Mouse (Mus musculus): ENCODE measurements around the gene Clca4a. TPM values are rescaled to one million over a fixed set of nuclear protein-coding genes. Genes with fewer than 3 reads are reported as not detected.

The Clca4a gene
- polyA plus RNA-seq, 1 experiment = 0.01 TPM

DNA sequence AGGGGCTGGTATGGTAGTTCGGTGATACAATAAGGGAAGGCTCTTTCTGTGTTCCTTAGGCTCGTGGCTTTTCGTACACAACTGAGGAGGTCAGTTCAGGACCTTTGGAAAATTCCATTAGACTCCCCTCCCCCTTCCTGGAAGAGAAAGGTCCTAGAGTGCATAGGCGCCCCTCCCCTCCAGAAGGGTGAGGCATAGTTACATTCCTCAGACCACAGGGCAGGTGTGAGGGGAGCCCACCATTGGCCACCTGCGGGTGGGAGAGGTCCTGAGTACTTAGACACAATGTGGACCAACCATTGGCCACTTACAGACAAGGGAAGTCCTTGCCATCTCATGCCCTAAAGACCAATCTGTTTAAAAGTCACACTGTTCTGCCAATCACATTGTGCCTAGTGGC lies 11.0 kb upstream of the Clca4a start:
- H3K27me3 ChIP-seq (ENCODE audit: control insufficient read depth, insufficient read depth, insufficient read length) = no peaks in the 10 kb centered on the region
- H3K79me3 ChIP-seq (ENCODE audit: low read depth) = no peaks in the 10 kb centered on the region
- H3ac ChIP-seq (ENCODE audit: control insufficient read depth, insufficient read length, low read depth) = no peak overlapping the region
- no peak for TF ChIP-seq USF1 (IDR thresholded peaks at IDR 0.05; ENCODE audit: low read depth)
- no peaks in the 10 kb centered on the region for H3K79me2 ChIP-seq (ENCODE audit: control insufficient read depth, insufficient read depth)
- no peaks in the 10 kb centered on the region for H3K36me3 ChIP-seq (ENCODE audit: control insufficient read depth, insufficient read depth)
- H3K4me3 ChIP-seq (ENCODE audit: insufficient read depth, poor library complexity, severe bottlenecking) = no peak overlapping the region

DNA sequence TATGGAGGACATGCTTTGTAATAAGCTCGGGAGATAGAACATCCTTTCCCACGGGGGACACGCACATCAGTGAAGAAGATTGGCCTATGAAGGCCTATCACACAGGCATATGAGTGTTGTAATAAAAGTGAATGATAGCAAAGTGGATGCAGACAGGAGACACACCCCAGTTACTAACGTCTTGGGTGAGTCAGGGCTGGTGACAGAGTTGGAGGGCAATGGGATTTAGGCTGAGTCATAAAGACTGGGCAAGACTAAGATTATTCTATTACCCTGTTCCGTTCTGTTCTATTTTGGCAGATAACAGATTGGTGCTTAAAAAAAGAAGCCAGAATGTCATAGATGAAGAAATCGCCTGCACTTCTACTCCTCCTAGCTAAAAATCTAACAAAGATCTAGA lies 5.7 kb upstream of the Clca4a start:
- no peak overlapping the region for H3ac ChIP-seq (ENCODE audit: control insufficient read depth, insufficient read length, low read depth)
- no peaks in the 10 kb centered on the region for H3K79me3 ChIP-seq (ENCODE audit: low read depth)
- no peaks in the 10 kb centered on the region for H3K79me2 ChIP-seq (ENCODE audit: control insufficient read depth, insufficient read depth)
- H3K27me3 ChIP-seq (ENCODE audit: control insufficient read depth, insufficient read depth, insufficient read length) = no peaks in the 10 kb centered on the region
- no peaks in the 10 kb centered on the region for H3K36me3 ChIP-seq (ENCODE audit: control insufficient read depth, insufficient read depth)
- TF ChIP-seq USF1 (IDR thresholded peaks at IDR 0.05; ENCODE audit: low read depth) (no peak), MYOD1 (IDR thresholded peaks at IDR 0.05; ENCODE audit: control insufficient read depth, insufficient read length, low read depth) (peak; percentile 33), CTCF (IDR thresholded peaks at IDR 0.05; ENCODE audit: control insufficient read depth, insufficient read depth, insufficient read length) (no peak), MAX (IDR thresholded peaks at IDR 0.05) (peak; percentile 24), MYOG (IDR thresholded peaks at IDR 0.05; ENCODE audit: control insufficient read depth, extremely low read depth, insufficient read length) (no peak), FOSL1 (IDR thresholded peaks at IDR 0.05; ENCODE audit: insufficient read depth, low read length, poor library complexity, severe bottlenecking) (peak; percentile 88), CEBPB (IDR thresholded peaks at IDR 0.05; ENCODE audit: low read depth) (no peak)
- H3K4me3 ChIP-seq (ENCODE audit: insufficient read depth, poor library complexity, severe bottlenecking) = no peak overlapping the region

DNA sequence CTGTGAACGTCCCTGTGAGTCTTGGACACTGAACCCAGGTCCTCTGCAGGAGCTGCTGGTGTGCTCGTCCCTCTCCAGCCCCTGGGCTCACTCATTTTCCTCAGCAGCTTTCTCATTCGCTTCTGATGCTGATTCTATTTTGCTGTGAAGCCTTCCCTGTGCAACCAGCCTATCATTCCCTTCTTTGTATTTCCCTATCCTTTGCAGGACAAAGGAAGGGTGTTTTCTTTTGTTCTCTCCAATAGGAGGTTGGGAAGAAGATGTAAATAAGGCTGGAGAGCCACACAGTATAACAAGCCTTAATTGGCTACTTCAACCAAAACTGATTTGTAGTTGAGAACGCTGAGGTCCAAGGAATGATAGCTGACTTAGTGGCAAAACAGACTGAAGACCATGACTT lies 2.8 kb upstream of the Clca4a start:
- TF ChIP-seq MYOG (IDR thresholded peaks at IDR 0.05; ENCODE audit: control insufficient read depth, extremely low read depth, insufficient read length) (no peak), CTCF (IDR thresholded peaks at IDR 0.05; ENCODE audit: control insufficient read depth, insufficient read depth, insufficient read length) (no peak), USF1 (IDR thresholded peaks at IDR 0.05; ENCODE audit: low read depth) (no peak), MAX (IDR thresholded peaks at IDR 0.05) (no peak), CEBPB (IDR thresholded peaks at IDR 0.05; ENCODE audit: low read depth) (no peak), FOSL1 (IDR thresholded peaks at IDR 0.05; ENCODE audit: insufficient read depth, low read length, poor library complexity, severe bottlenecking) (no peak), MYOD1 (IDR thresholded peaks at IDR 0.05; ENCODE audit: control insufficient read depth, insufficient read length, low read depth) (no peak)
- Histone ChIP-seq H3K4me3 (ENCODE audit: insufficient read depth, poor library complexity, severe bottlenecking) (no peak overlapping the region), H3K79me2 (ENCODE audit: control insufficient read depth, insufficient read depth) (peaks cover 1% of the 10 kb centered on the region), H3K27me3 (ENCODE audit: control insufficient read depth, insufficient read depth, insufficient read length) (no peaks in the 10 kb centered on the region), H3K36me3 (ENCODE audit: control insufficient read depth, insufficient read depth) (no peaks in the 10 kb centered on the region), H3ac (ENCODE audit: control insufficient read depth, insufficient read length, low read depth) (no peak overlapping the region), H3K79me3 (ENCODE audit: low read depth) (no peaks in the 10 kb centered on the region)

DNA sequence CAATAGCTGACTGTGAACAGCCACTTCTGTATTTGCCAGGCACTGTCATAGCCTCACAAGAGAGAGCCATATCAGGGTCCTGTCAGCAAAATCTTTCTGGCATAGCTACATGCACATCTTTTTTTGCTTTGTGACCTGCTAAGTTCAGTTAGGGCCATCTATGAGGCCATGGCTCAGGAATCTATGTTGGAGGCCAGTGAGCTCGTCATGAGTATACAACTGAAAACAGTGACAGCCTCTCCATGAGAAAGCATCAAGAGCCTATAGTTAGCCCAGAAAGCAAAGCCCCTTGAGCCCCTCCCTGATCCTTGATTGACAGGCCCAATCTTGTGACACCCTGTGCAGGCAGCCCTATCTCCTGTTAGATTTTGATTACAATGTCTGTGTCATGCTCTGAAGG lies 1.2 kb upstream of the Clca4a start:
- H3ac ChIP-seq (ENCODE audit: control insufficient read depth, insufficient read length, low read depth) = no peak overlapping the region
- no peaks in the 10 kb centered on the region for H3K79me3 ChIP-seq (ENCODE audit: low read depth)
- peaks cover 6% of the 10 kb centered on the region for H3K79me2 ChIP-seq (ENCODE audit: control insufficient read depth, insufficient read depth)
- H3K27me3 ChIP-seq (ENCODE audit: control insufficient read depth, insufficient read depth, insufficient read length) = no peaks in the 10 kb centered on the region
- no peak for TF ChIP-seq CTCF (IDR thresholded peaks at IDR 0.05; ENCODE audit: control insufficient read depth, insufficient read depth, insufficient read length)
- TF ChIP-seq MYOG (IDR thresholded peaks at IDR 0.05; ENCODE audit: control insufficient read depth, extremely low read depth, insufficient read length) = no peak
- TF ChIP-seq CEBPB (IDR thresholded peaks at IDR 0.05; ENCODE audit: low read depth) = no peak
- TF ChIP-seq MAX (IDR thresholded peaks at IDR 0.05) = no peak
- no peak for TF ChIP-seq FOSL1 (IDR thresholded peaks at IDR 0.05; ENCODE audit: insufficient read depth, low read length, poor library complexity, severe bottlenecking)
- H3K36me3 ChIP-seq (ENCODE audit: control insufficient read depth, insufficient read depth) = no peaks in the 10 kb centered on the region
- no peak overlapping the region for H3K4me3 ChIP-seq (ENCODE audit: insufficient read depth, poor library complexity, severe bottlenecking)

DNA sequence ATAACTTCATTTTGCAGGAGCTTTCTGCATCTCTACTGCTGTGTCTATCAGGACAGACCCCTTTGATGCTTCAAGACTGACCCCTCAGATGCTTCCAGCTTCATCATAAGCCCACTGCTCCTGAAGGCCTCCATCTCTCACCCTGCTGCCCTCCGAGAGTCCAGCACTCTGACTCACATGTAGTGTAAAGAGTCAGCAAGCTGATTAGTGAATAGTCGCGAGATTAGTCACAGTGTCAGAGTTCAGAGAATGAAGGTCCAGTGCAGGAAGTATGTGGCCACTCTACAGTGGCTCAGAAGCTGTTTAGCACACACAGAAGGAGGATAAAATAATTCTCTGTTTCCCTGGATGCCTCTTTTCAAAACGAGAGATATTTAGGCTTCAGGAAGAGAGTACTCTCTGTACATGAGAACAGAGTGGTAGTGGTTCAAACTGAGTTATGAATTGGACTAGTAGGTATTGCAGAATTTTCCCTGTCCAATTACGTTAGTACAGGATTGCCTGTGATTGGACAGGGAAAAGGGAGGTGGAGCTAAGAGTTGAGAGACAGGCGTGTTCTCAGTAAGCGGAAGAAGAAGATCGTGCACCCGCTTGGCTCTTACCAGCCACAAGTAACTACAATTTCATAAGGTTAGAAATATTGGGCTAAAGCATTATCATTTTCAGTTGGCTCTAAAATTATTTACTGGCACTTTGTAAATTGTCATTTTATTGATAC lies 3.1 kb downstream of the Clca4a start:
- no peak overlapping the region for H3K4me3 ChIP-seq (ENCODE audit: insufficient read depth, poor library complexity, severe bottlenecking)
- H3ac ChIP-seq (ENCODE audit: control insufficient read depth, insufficient read length, low read depth) = no peak overlapping the region
- TF ChIP-seq MYOD1 (IDR thresholded peaks at IDR 0.05; ENCODE audit: control insufficient read depth, insufficient read length, low read depth) (no peak), CEBPB (IDR thresholded peaks at IDR 0.05; ENCODE audit: low read depth) (peak; percentile 29), FOSL1 (IDR thresholded peaks at IDR 0.05; ENCODE audit: insufficient read depth, low read length, poor library complexity, severe bottlenecking) (no peak)
- H3K79me2 ChIP-seq (ENCODE audit: control insufficient read depth, insufficient read depth) = peaks cover 6% of the 10 kb centered on the region
- no peaks in the 10 kb centered on the region for H3K79me3 ChIP-seq (ENCODE audit: low read depth)
- H3K27me3 ChIP-seq (ENCODE audit: control insufficient read depth, insufficient read depth, insufficient read length) = no peaks in the 10 kb centered on the region
- no peaks in the 10 kb centered on the region for H3K36me3 ChIP-seq (ENCODE audit: control insufficient read depth, insufficient read depth)

DNA sequence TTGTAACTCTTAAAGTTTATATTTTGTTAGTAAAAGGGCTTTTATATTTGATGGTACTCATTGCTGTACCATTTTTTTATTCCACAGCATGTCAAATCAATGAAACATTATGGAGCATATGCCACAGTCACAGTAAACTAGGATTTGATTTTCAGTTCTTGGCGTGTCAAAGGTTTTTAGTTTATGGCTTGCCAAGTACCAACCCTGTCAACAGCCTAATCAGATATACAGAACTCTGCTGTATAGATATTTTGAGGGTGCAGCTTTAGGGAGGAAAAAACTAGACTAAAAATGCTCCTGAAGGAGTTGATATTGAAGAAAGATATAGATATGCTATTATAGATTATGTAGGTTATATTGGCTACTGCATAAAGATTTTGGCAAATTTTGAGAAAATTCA lies 5.1 kb downstream of the Clca4a start:
- Histone ChIP-seq H3ac (ENCODE audit: control insufficient read depth, insufficient read length, low read depth) (no peak overlapping the region), H3K4me3 (ENCODE audit: insufficient read depth, poor library complexity, severe bottlenecking) (no peak overlapping the region), H3K27me3 (ENCODE audit: control insufficient read depth, insufficient read depth, insufficient read length) (no peaks in the 10 kb centered on the region), H3K36me3 (ENCODE audit: control insufficient read depth, insufficient read depth) (no peaks in the 10 kb centered on the region), H3K79me2 (ENCODE audit: control insufficient read depth, insufficient read depth) (peaks cover 6% of the 10 kb centered on the region), H3K79me3 (ENCODE audit: low read depth) (no peaks in the 10 kb centered on the region)
- TF ChIP-seq MYOG (IDR thresholded peaks at IDR 0.05; ENCODE audit: control insufficient read depth, extremely low read depth, insufficient read length) = no peak
- TF ChIP-seq CEBPB (IDR thresholded peaks at IDR 0.05; ENCODE audit: low read depth) = no peak
- TF ChIP-seq MYOD1 (IDR thresholded peaks at IDR 0.05; ENCODE audit: control insufficient read depth, insufficient read length, low read depth) = no peak
- no peak for TF ChIP-seq USF1 (IDR thresholded peaks at IDR 0.05; ENCODE audit: low read depth)

All from C2C12 (cell line).